Mouse (Mus musculus): ENCODE data around the gene Mob3b.
A peak's percentile ranks its signal among the peaks of the same experiment; 100 is the strongest.

Gene Mob3b

GRCm38 (mm10) chr4:35156751-35157611, at the start of gene Mob3b:
Mob3b (minus strand) TSS chr4:35157484.
- DNase-seq (ENCODE audit: low read depth, low spot score): peak; percentile 89

- no peak for DNase-seq (ENCODE audit: low read depth, low spot score)
Observed at GRCm38 (mm10) chr4:35204659-35205058, 47.4 kb upstream of the Mob3b start.

GRCm38 (mm10) chr4:35203724-35204123, 46.4 kb upstream of the Mob3b start:
- DNase-seq (ENCODE audit: low read depth, low spot score): no peak

GRCm38 (mm10) chr4:35201700-35202099, 44.4 kb upstream of the Mob3b start:
- DNase-seq (ENCODE audit: low read depth, low spot score): no peak

- peak; percentile 23 for DNase-seq (ENCODE audit: low read depth, low spot score)
Observed at GRCm38 (mm10) chr4:35192725-35193124, 35.4 kb upstream of the Mob3b start.

- no peak for DNase-seq (ENCODE audit: low read depth, low spot score)
Observed at GRCm38 (mm10) chr4:35189794-35190193, 32.5 kb upstream of the Mob3b start.

- no peak for DNase-seq (ENCODE audit: low read depth, low spot score)
Observed at GRCm38 (mm10) chr4:35187617-35188326, 30.5 kb upstream of the Mob3b start.

- no peak for DNase-seq (ENCODE audit: low read depth, low spot score)
Observed at GRCm38 (mm10) chr4:35177926-35178645, 20.8 kb upstream of the Mob3b start.

GRCm38 (mm10) chr4:35175566-35175965, 18.3 kb upstream of the Mob3b start:
- no peak for DNase-seq (ENCODE audit: low read depth, low spot score)

- DNase-seq (ENCODE audit: low read depth, low spot score): no peak
Observed at GRCm38 (mm10) chr4:35173551-35173950, 16.3 kb upstream of the Mob3b start.

- DNase-seq (ENCODE audit: low read depth, low spot score): no peak
Observed at GRCm38 (mm10) chr4:35172471-35172870, 15.2 kb upstream of the Mob3b start.

- no peak for DNase-seq (ENCODE audit: low read depth, low spot score)
Observed at GRCm38 (mm10) chr4:35169571-35170125, 12.4 kb upstream of the Mob3b start.

GRCm38 (mm10) chr4:35167855-35168254, 10.6 kb upstream of the Mob3b start:
- DNase-seq (ENCODE audit: low read depth, low spot score): no peak

- no peak for DNase-seq (ENCODE audit: low read depth, low spot score)
Observed at GRCm38 (mm10) chr4:35165947-35166346, 8.7 kb upstream of the Mob3b start.

GRCm38 (mm10) chr4:35165275-35165674, 8.0 kb upstream of the Mob3b start:
- DNase-seq (ENCODE audit: low read depth, low spot score): no peak

- DNase-seq (ENCODE audit: low read depth, low spot score): no peak
Observed at GRCm38 (mm10) chr4:35157815-35158214, 531 bp upstream of the Mob3b start.

GRCm38 (mm10) chr4:35156149-35156611, 1.1 kb downstream of the Mob3b start:
- DNase-seq (ENCODE audit: low read depth, low spot score): peak; percentile 82

GRCm38 (mm10) chr4:35155132-35155922, 2.0 kb downstream of the Mob3b start:
- DNase-seq (ENCODE audit: low read depth, low spot score): peak; percentile 38

- peak; percentile 62 for DNase-seq (ENCODE audit: low read depth, low spot score)
Observed at GRCm38 (mm10) chr4:35154051-35154450, 3.2 kb downstream of the Mob3b start.

- DNase-seq (ENCODE audit: low read depth, low spot score): no peak
Observed at GRCm38 (mm10) chr4:35151756-35152155, 5.5 kb downstream of the Mob3b start, which contains the start of gene Ifnk. Ifnk (plus strand) TSS chr4:35152056.

- no peak for DNase-seq (ENCODE audit: low read depth, low spot score)
Observed at GRCm38 (mm10) chr4:35150706-35151105, 6.6 kb downstream of the Mob3b start.
